Comparison of ENCODE assay signal across 8 mouse cellular contexts in genomic region chr13:54249007-54249406, GRCm38 (mm10). TPM values are rescaled to one million over a fixed set of nuclear protein-coding genes. Genes with fewer than 3 reads are reported as not detected.
DNase-seq lines count a peak whose midpoint lies in the region; ATAC-seq lines count a peak whose summit lies in the region.

No protein-coding gene starts in this region.

- no peaks in the 10 kb centered on the region for H3K9me3 ChIP-seq in heart, embryonic 12.5 days (replicated peaks)
- no peaks in the 10 kb centered on the region for H3K9me3 ChIP-seq in stomach, embryonic 15.5 days

- H3K4me2 ChIP-seq in heart, embryonic 12.5 days, result no peak overlapping the region
- H3K4me2 ChIP-seq in stomach, embryonic 15.5 days, result no peak overlapping the region

- peaks cover 17% of the 10 kb centered on the region for H3K4me1 ChIP-seq in heart, embryonic 12.5 days (replicated peaks)
- peaks cover 13% of the 10 kb centered on the region; the same call in 1 of the 2 replicates for H3K4me1 ChIP-seq in stomach, embryonic 15.5 days

- peaks cover 44% of the 10 kb centered on the region for H3K27me3 ChIP-seq in heart, embryonic 12.5 days (replicated peaks)
- no peaks in the 10 kb centered on the region for H3K27me3 ChIP-seq in stomach, embryonic 15.5 days (replicated peaks)

- peak; percentile 21 for DNase-seq in cerebellum, adult 8-10 months
- DNase-seq in adipocyte (ENCODE audit: low spot score), result peak; percentile 87
- peak; percentile 64 to 73 for DNase-seq in kidney, postnatal 25 days
- no peak for DNase-seq in thymus, postnatal 25 days
- no peak for DNase-seq in layer of hippocampus, postnatal 25 days (ENCODE audit: extremely low spot score in 1 of 2, low spot score in 1 of 2)

- WGBS in heart, embryonic 12.5 days, result 38% methylated on average over 4 of the region's 4 CpGs
- WGBS in stomach, embryonic 15.5 days, result 30% methylated on average over 4 of the region's 4 CpGs

- no peak overlapping the region for H3K9ac ChIP-seq in heart, embryonic 12.5 days
- H3K9ac ChIP-seq in stomach, embryonic 15.5 days, result no peak overlapping the region

- H3K27ac ChIP-seq in heart, embryonic 12.5 days (ENCODE audit: poor library complexity, severe bottlenecking), result no peak overlapping the region
- peak overlapping the region; percentile 61; the same call in 1 of the 2 replicates for H3K27ac ChIP-seq in stomach, embryonic 15.5 days

- no peaks in the 10 kb centered on the region for H3K36me3 ChIP-seq in heart, embryonic 12.5 days
- no peaks in the 10 kb centered on the region for H3K36me3 ChIP-seq in stomach, embryonic 15.5 days

- no peak overlapping the region for H3K4me3 ChIP-seq in heart, embryonic 12.5 days
- no peak overlapping the region for H3K4me3 ChIP-seq in stomach, embryonic 15.5 days (replicated peaks)

- no peak for ATAC-seq in cerebellum, adult (ENCODE audit: insufficient number of reproducible peaks, low FRiP score, low TSS enrichment)
- ATAC-seq in heart, embryonic 12.5 days (ENCODE audit: insufficient number of reproducible peaks, low FRiP score), result peak; percentile 55; the same call in 1 of the 2 replicates
- ATAC-seq in stomach, embryonic 15.5 days (ENCODE audit: insufficient read depth, low FRiP score, low read depth), result peak; percentile 43; the same call in 1 of the 2 replicates

RNA-seq across cellular contexts. Expression of gene Hrh2, which starts 57.1 kb away (rescaled TPM):
- not detected in 2 replicates for polyA plus RNA-seq in heart, embryonic 12.5 days (2016; fragmentation: Nextera tagmentation; extraction: Ambion mirVana)
- polyA plus RNA-seq in stomach, embryonic 15.5 days (2015; fragmentation: Nextera tagmentation; extraction: Ambion mirVana), result 0.28 and 0.41 TPM in 2 replicates
- total RNA-seq in layer of hippocampus, postnatal 25 days (2021), result 1 to 10 TPM; 5.6 to 6.9 TPM

Comparison
In these comparisons a context has a peak if more than half of its experiments do, and no peak if none do; other contexts are left out.
1. DNase-seq: peak in cerebellum, adult 8-10 months (single experiment), adipocyte (single experiment) and kidney, postnatal 25 days (2 of 2); none in thymus, postnatal 25 days (single experiment) and layer of hippocampus, postnatal 25 days (0 of 2).